Comparison of ENCODE assay signal across 16 mouse cellular contexts in the genomic region with DNA sequence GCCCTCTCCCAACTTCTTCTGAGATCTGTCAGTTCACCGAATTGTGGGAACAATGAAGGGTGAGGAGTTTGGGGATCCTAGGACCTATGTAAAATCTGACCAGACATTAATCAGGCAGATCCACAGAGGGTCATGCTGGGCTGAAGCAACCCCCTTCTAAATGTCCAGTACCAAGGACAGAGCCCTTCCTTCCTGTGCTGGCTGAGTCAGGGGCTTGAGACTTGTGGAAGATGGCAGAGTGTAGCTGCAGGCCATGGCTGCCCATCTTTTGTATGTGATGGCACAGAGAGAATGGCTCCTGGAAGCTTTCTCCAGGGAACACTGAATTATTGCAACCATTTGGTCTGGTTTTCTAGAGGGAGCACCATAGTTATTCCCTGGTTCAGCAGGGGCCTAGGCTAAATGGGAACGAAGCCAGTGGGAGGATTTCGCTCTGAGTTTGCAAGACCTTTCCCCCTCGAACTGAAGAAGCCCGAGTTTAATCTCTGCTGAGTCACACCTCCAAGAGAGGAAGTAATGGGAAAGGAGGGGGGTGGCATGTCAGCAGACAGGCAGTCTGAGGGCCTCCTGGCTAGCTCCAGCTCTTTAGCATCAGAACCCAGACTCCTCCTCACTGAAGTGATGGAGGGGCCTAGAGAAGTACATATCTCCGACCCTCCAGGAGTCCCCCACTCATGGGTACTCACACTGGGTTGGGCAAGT. TPM values are rescaled to one million over a fixed set of nuclear protein-coding genes. Genes with fewer than 3 reads are reported as not detected.
DNase-seq lines count a peak whose midpoint lies in the region; ATAC-seq and TF ChIP-seq lines count a peak whose summit lies in the region.
"Had no signal": no experiment of that assay in that cellular context is flagged by ENCODE, and none has a peak within 500 bp of the region (broad histone marks: within the 10 kb centered on the region; RNA-seq: fewer than 3 reads in every experiment).

No protein-coding gene starts in this region.

- no peak for ATAC-seq in lung, postnatal 0 days
- ATAC-seq: forebrain, embryonic 14.5 days; hindbrain, embryonic 16.5 days had no signal

- no peak overlapping the region for H3K27ac ChIP-seq in lung, postnatal 0 days (ENCODE audit: low read length)
- peak overlapping the region; percentile 93 for H3K27ac ChIP-seq in olfactory bulb, adult 2 months (ENCODE audit: insufficient read depth, low read depth, low read length)
- H3K27ac ChIP-seq: heart, adult 2 months; liver, embryonic 15.5 days; neural tube, embryonic 13.5 days had no signal

- WGBS in lung, postnatal 0 days, result 42% methylated on average over 6 of the region's 6 CpGs
- WGBS in olfactory bulb, adult 2 months, result 31% methylated on average over 6 of the region's 6 CpGs

- no peak for TF ChIP-seq POLR2A in olfactory bulb, adult 2 months (IDR thresholded peaks at IDR 0.05; ENCODE audit: insufficient read depth, low read depth, low read length)

- peak; percentile 9 for DNase-seq in lung, postnatal 36 days
- no peak for DNase-seq in lung, postnatal 0 days (ENCODE audit: low spot score)
- peak; percentile 38 for DNase-seq in MN1 (ENCODE audit: low spot score)
- DNase-seq in embryo, embryonic 10.5 days (ENCODE audit: low spot score), result peak; percentile 59
- DNase-seq in heart, adult 11 months, result no peak
- DNase-seq in thymus, postnatal 36 days, result no peak
- DNase-seq: cerebellum, adult 8-10 months; heart, adult 2 months; kidney, adult 18-20 months; kidney, postnatal 36 days; thymus, adult 18-20 months had no signal

- no peak for TF ChIP-seq EP300 in lung, postnatal 0 days (IDR thresholded peaks at IDR 0.05)

- no peak overlapping the region for H3K4me2 ChIP-seq in lung, postnatal 0 days (replicated peaks; ENCODE audit: low read depth, low read length)
- H3K4me2 ChIP-seq: liver, embryonic 15.5 days; neural tube, embryonic 13.5 days had no signal

- H3K9me3 ChIP-seq in lung, postnatal 0 days (ENCODE audit: low read length), result no peaks in the 10 kb centered on the region
- H3K9me3 ChIP-seq: liver, embryonic 15.5 days; neural tube, embryonic 13.5 days had no signal

- TF ChIP-seq CTCF in lung, postnatal 0 days (IDR thresholded peaks at IDR 0.05), result no peak
- no peak for TF ChIP-seq CTCF in olfactory bulb, adult 2 months (IDR thresholded peaks at IDR 0.05; ENCODE audit: insufficient read depth, low read depth, low read length)

- no peak overlapping the region for H3K4me3 ChIP-seq in lung, postnatal 0 days (ENCODE audit: low read depth, low read length)
- H3K4me3 ChIP-seq in olfactory bulb, adult 2 months (ENCODE audit: insufficient read depth, low read depth, low read length), result no peak overlapping the region
- H3K4me3 ChIP-seq: heart, adult 2 months; liver, embryonic 15.5 days; neural tube, embryonic 13.5 days had no signal

- H3K9ac ChIP-seq in lung, postnatal 0 days (replicated peaks; ENCODE audit: low read depth), result no peak overlapping the region
- H3K9ac ChIP-seq: liver, embryonic 15.5 days; neural tube, embryonic 13.5 days had no signal

- H3K27me3 ChIP-seq in lung, postnatal 0 days (replicated peaks; ENCODE audit: insufficient read depth, low read length), result no peaks in the 10 kb centered on the region
- H3K27me3 ChIP-seq: liver, embryonic 15.5 days; neural tube, embryonic 13.5 days had no signal

- no peaks in the 10 kb centered on the region for H3K36me3 ChIP-seq in lung, postnatal 0 days (ENCODE audit: insufficient read depth, low read length)
- H3K36me3 ChIP-seq: liver, embryonic 15.5 days; neural tube, embryonic 13.5 days had no signal

- peaks cover 3% of the 10 kb centered on the region; the same call in 1 of the 2 replicates for H3K4me1 ChIP-seq in lung, postnatal 0 days (ENCODE audit: insufficient read depth, low read depth, low read length)
- peaks cover 60% of the 10 kb centered on the region for H3K4me1 ChIP-seq in olfactory bulb, adult 2 months (ENCODE audit: control insufficient read depth, insufficient read depth, low read length)

RNA-seq across cellular contexts. Expression of gene Rims3, which starts 26.3 kb away (rescaled TPM):
- polyA plus RNA-seq in lung, postnatal 0 days (2015; fragmentation: Nextera tagmentation; extraction: Ambion mirVana), result 0.21 and 0.26 TPM in 2 replicates
- not detected in 2 replicates for polyA plus RNA-seq in olfactory bulb, adult 2 months (2012; ENCODE audit: insufficient read depth, insufficient read length, low replicate concordance, missing spikeins)

RNA-seq across cellular contexts. Expression of gene Exo5, which starts 43.9 kb away (rescaled TPM):
- 12.6 and 13.1 TPM in 2 replicates for polyA plus RNA-seq in lung, postnatal 0 days (2015; fragmentation: Nextera tagmentation; extraction: Ambion mirVana)
- not detected in 2 replicates for polyA plus RNA-seq in olfactory bulb, adult 2 months (2012; ENCODE audit: insufficient read depth, insufficient read length, low replicate concordance, missing spikeins)

RNA-seq across cellular contexts. Expression of gene Nfyc, which starts 49.5 kb away (rescaled TPM):
- 53.7 and 54.5 TPM in 2 replicates for polyA plus RNA-seq in lung, postnatal 0 days (2015; fragmentation: Nextera tagmentation; extraction: Ambion mirVana)
- not detected in 2 replicates for polyA plus RNA-seq in olfactory bulb, adult 2 months (2012; ENCODE audit: insufficient read depth, insufficient read length, low replicate concordance, missing spikeins)

Comparison
In these comparisons a context has a peak if more than half of its experiments do, and no peak if none do; other contexts are left out.
1. DNase-seq: peak in lung, postnatal 36 days (single experiment), MN1 (single experiment) and embryo, embryonic 10.5 days (single experiment); none in lung, postnatal 0 days (single experiment), heart, adult 11 months (single experiment) and thymus, postnatal 36 days (0 of 2).
2. RNA of gene Exo5, which starts 43.9 kb away (polyA plus RNA-seq): 12.6 to 13.1 TPM in lung, postnatal 0 days; not detected in olfactory bulb, adult 2 months; every median in the first group is over 10 times any median in the second.
3. RNA of gene Nfyc, which starts 49.5 kb away (polyA plus RNA-seq): 53.7 to 54.5 TPM in lung, postnatal 0 days; not detected in olfactory bulb, adult 2 months; every median in the first group is over 10 times any median in the second.